Mouse (Mus musculus) cerebellum, postnatal 25 days (tissue): ENCODE measurements around the gene Efemp2.

Experiments used
- DNase-seq, 2 experiments: peaks; one replicate each; pipeline ENCODE4 v3.0.0; 2021; ENCODE audit warnings: mixed read lengths in 2 of 2

The Efemp2 gene

DNA sequence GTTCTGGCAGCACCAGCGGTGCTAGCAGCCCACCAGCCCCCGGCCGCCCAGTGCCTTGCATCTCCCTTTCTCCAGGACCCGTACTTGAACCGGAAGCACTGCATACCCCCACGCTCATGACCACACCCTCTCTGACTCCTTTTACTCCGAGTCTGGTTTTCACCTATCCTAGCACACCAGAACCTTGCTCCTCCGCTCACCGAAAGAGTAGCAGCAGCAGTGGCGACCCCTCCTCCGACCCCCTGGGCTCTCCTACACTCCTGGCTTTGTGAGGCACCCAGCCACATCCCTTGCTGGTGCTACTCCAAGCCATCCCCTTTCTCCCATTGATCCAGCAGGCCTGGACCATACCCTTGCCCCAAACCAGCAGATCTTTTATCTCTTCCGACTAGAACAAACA, 18.7 kb upstream of the Efemp2 start:
- DNase-seq: no peak

DNA sequence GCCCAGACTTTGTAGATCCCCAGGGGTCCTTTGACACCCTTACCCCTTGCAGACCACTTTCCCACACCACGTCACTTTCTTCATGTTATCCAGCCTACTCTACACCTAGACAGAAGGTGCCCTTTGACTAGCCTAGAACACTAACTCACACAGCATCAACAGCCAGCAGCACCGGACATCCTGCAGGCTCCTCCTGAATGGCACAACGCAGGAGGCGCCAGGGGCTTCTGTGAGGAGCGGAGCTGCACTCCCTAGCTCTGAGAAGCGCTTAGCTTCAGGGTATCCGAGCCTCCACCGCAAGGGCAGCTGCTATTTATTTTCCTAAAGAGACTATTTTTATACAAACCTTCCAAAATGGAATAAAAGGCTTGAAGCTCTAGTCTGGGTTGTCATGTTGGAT, 18.2 kb upstream of the Efemp2 start:
- no peak for DNase-seq

- peak in 1 of 2 experiments; percentile 13 for DNase-seq
Observed at GRCm38 (mm10) chr19:5456241-5456921, 17.4 kb upstream of the Efemp2 start.

DNA sequence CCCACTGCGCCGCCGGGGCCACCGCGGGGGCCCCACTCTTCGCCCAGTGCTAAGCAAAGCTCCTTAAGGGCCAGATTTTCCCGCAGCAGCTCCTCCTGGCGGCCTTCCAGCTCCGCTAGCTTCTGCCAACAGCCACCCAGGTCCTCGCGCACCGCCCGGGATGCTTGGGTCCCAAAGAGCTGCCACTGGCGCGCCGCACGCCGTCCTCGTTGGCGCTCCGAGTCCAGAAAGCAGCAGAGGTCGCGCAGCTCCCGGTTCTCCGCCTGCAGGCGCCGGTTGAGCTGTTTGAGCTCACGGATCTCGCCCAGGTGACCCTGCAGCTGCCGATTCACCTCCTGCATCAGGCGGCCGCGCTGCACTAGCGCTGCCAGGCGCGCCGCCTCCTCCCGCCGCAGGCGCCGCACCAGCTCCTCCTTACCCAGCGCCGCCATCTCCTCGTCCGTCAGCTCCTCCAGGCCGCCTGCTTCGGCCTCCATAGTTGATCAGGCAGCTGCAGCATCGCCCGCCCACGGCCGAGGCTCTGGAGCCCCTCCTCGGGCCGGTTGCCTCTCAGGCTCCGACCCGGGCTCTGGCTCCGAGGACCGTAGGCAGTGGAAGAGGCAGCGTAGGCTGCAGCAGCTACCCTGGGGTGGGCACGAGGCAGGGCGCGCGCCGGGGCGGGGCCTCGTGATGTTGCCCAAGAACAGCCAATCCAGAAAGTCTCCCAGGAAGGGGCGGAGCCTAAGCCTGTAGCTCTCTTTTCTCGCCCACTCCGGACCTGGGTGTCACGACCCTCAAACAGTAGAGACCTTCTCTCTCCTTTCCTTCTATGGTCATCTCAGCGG, 16.6 kb upstream of the Efemp2 start:
- peak; percentile 99 for DNase-seq

DNA sequence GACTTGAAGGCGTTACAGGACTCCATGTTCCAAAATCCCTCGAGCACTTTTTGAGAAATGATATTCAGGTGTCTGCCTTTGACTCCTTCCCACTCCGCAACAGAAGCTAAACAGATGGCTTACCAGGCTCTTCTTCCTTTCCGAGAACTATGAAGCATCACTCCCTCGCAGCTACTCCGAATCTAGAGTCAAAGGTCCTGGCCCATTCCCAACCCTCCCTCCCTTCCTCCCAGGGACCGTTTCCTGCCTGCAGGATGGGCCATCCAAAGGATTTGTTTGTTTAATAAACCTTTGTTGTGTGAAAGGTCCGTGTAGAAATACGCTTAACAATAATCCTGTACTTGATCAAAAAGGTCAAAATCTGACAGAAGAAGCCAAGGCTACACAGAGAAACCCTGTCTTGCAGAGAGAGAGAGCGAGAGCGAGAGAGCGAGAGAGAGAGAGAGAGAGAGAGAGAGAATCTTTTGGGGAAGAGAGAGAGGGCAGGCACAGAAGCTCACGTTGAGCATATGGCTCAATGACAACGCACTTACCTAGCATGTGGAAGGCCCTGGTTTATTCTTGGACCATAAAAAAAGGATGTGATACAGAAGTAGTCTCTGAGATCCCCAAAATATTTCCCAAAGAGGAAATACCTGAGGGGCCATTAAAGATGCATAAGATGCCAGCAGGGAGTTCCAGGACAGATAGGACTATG, 15.9 kb upstream of the Efemp2 start, which contains the start of gene Ccdc85b:
Gene Ccdc85b, minus strand, starts transcription at position 149 of the 697 bp plus-strand sequence.
- no peak for DNase-seq

GRCm38 (mm10) chr19:5459019-5459418, 14.7 kb upstream of the Efemp2 start:
- peak; percentile 11 to 48 for DNase-seq

GRCm38 (mm10) chr19:5459896-5460295, 13.9 kb upstream of the Efemp2 start:
- peak in 1 of 2 experiments; percentile 9 for DNase-seq

DNA sequence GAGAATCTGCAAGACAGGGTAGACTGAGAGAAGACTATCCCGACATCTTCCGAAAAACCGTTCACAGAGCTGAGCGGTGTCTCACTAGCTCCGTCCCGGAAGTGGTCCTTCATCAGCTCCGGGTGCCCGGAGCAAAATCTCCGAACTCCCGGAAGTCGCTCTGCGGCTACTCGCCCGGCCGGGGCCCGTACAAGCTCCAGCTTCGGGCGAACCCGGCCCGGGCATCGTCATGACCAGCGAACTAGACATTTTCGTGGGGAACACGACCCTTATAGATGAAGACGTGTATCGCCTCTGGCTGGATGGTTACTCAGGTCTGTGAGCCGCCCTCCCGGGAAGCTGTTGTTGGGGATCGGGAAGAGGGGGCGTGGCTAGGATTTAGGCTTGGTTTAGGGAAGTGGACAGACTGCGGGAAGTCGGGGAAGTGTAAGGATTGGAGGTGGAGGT, 13.3 kb upstream of the Efemp2 start, which contains the start of gene Fibp:
Gene Fibp, plus strand, starts transcription at position 151 of the 447 bp plus-strand sequence.
- peak; percentile 92 for DNase-seq

GRCm38 (mm10) chr19:5461411-5461810, 12.3 kb upstream of the Efemp2 start:
- DNase-seq: no peak

DNA sequence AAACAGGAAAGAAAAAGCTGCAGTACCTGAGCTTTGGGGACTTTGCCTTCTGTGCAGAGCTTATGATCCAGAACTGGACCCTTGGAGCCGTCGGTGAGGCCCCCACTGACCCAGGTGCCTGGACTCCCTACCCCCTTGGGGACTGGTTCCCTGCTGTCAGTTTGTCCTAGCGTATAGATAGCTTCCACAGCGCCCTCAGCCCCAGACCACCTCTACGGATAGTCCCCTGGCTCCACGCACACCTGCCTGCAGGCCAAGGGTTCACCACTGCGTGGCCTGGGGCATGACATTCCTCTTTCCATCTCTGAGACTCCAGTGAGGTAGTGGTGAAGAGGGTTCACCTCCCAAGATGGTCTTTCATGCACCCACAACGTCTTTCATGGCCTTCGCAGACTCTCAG, 10.5 kb upstream of the Efemp2 start:
- DNase-seq: peak in 1 of 2 experiments; percentile 23

DNA sequence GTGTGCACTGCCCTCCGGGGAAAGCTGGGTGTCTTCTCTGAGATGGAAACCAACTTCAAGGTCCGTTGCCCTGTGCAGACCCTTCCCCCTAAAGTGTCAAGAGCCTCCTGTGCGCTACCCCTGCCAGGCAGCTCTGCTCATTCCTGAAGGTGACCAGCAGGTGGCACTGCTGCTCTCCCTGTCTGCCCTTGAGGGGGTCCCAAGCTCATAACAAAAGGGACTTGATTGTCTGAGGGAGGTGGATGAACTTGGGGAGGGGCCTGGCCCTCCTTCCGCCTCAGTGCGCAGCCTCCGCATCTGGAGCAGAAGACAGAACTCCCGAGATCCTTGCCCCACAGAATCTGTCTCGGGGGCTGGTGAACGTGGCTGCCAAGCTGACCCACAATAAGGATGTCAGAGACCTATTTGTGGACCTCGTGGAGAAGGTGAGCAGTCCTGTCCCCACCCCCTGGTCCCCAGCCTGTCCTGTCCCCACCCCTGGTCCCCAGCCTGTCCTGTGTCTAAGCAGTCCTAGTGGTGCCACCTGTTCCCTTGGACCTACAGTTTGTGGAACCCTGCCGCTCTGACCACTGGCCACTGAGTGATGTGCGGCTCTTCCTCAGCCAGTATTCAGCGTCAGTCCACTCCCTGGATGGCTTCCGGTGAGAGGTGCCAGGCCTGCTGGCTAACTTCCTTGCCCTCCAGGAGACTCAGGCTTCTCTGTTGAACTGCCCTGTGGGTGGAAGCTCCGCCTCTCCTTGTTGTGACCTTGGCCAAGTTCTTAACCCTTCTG, 9.8 kb upstream of the Efemp2 start:
- DNase-seq: peak; percentile 76 to 82

DNA sequence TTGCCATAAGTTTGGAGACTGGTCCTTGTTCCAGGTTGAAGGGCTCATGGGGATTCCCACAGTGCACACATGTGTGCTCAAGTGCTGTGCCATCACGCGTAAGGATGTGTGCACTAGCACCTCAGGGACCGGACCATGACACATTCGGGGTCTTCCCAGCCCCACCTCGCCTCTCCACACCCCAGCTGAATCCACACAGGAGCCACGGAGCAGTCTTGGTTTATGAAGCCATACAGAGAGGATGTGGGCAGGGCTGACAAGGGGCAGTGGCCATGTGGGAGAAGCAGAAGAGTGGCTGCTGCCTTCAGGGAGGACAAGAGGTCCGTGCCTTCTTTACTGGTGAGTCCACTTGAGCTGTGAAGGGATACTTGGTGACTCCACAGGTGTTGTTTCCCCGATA, 8.7 kb upstream of the Efemp2 start:
- peak in 1 of 2 experiments; percentile 27 for DNase-seq

DNA sequence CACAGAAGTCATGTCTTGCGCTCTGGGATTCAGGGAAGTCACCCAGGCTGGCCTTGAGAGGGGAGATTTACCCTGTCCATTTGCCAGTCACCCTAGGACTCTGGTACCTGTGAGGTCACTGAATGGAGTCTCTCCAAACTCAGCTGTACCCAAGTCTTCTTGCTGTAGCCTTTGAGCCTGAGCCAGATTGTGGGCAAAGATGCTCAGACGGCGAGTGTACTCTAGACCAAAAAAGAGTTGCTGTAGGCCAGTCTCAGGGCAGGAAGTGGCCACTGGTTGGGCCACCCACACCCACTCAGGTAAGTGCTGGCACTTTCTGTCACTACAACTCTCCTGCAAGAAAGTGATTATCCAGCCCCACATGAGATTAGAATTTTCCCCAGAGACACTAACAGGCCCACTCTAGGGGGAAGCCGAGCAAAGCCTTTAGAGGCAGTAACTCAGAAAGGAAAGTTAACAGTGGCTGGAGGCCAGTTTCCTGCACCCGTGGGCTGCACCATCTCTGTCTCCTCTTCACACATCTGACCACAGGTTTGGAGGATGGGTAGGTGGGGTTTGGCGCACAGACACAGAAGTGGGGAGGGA, 6.7 kb upstream of the Efemp2 start:
- no peak for DNase-seq

DNA sequence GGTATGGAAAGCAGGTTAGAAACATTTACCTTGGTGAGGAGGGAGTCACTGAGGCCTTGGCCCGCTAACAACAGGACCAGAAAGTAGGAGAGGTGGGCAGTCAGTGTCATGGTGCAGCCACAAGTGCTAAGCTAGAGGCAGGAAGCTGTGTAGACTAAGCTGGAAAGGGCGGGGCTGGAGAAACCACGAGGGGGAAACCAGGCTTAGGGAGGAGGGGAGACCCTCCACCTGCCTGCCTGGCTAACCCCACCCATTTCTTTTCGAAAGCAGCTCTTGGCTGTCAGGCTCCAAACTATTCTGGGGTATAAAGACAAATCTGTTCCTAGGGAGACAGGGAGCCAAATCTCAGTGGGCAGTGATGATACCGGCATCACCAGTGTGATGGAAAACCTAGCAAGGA, 5.4 kb upstream of the Efemp2 start, which contains the start of gene Ctsw:
Gene Ctsw, minus strand, starts transcription at position 134 of the 400 bp plus-strand sequence.
- DNase-seq: no peak

GRCm38 (mm10) chr19:5471846-5472245, 1.9 kb upstream of the Efemp2 start:
- DNase-seq: no peak

DNA sequence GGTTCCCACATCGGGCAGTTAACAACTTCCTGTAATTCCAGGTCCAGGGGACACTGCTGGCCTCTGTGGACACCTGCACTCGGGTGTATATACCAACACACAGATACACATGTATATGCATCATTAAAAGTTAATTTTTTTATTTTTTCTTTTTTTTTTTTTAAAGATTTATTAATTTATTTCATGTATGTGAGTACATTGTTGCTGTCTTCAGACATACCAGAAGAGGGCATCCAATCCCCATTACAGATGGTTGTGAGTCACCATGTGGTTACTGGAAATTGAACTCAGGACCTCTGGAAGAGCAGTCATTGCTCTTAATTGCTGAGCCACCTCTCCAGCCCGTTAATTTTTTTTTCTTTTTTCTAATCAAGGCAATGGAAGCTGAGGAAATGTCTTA, 897 bp upstream of the Efemp2 start:
- no peak for DNase-seq

GRCm38 (mm10) chr19:5474281-5475068, 721 bp downstream of the Efemp2 start:
- peak; percentile 47 to 85 for DNase-seq

DNA sequence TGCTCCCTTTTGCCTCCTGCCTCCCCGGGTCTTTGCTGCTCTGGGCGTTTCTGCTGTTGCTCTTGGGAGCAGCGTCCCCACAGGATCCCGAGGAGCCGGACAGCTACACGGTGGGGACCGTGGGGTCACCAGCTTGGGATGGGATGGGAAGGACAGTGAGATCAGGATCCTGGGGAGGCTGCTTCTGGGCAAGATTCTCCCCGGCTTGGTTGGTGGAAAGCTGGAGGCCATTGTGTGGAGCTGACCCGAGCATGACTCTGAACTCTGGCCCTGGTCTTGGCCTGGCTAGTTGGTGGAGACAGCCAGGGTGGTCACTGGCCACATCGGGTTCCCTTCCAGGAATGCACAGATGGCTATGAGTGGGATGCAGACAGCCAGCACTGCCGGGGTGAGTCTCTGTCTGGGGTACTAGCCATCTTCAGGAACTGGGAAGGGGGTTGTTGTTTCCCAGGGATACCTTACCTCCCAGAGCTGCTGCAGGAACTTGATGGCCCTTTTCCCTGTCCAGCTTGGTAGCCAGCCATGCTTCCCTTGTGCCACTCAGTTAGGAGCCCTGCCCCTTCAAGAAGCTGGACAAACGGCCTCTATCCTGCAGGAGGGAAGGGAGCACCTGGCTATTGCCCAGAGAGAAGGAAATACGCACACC, 1.4 kb downstream of the Efemp2 start:
- peak; percentile 63 to 75 for DNase-seq

GRCm38 (mm10) chr19:5477004-5477667, 3.4 kb downstream of the Efemp2 start:
- peak in 1 of 2 experiments; percentile 38 for DNase-seq
